Mouse (Mus musculus): ENCODE measurements at regions not wholly inside any gene's neighbourhood (a gene's known extent, or its start where the extent isn't known, plus 50 kb on each side); places are given as distances from the start of the nearest gene placed in this dataset.

DNA sequence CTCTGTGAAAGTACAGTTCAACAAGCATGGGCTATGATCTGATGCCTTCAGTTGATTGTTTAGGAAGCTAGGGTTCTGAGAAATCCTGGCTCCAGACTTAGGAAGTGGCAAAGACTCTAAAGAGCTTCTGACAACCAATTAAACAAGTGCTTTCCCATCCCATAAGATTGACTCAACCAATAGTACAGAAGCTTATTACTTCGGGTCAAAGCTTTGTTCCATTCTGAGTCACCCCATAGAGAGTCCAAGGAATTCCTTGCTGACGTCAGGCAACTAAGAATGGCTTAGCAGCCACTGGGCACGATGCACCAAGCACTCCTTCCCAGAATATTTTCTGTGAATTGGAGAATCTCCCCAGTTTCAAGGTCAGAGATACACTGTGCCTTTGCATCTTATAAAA lies 59.0 kb upstream of the Ntm start:
- WGBS = 73% methylated on average over 3 of the region's 3 CpGs
- Histone ChIP-seq H3K4me3 (ENCODE audit: low read depth, low read length) (no peak overlapping the region), H3K9me3 (ENCODE audit: control insufficient read depth) (no peaks in the 10 kb centered on the region), H3K36me3 (ENCODE audit: control insufficient read depth, insufficient read depth) (no peaks in the 10 kb centered on the region), H3K4me2 (replicated peaks; ENCODE audit: low read depth) (no peak overlapping the region), H3K27me3 (replicated peaks; ENCODE audit: control insufficient read depth, insufficient read depth, low read length) (no peaks in the 10 kb centered on the region), H3K27ac (ENCODE audit: low read depth, low read length) (no peak overlapping the region), H3K4me1 (replicated peaks; ENCODE audit: control insufficient read depth, insufficient read depth, low read length) (no peaks in the 10 kb centered on the region), H3K9ac (ENCODE audit: low read depth, low read length) (no peak overlapping the region)
- no peak for ATAC-seq
- TF ChIP-seq CTCF (IDR thresholded peaks at IDR 0.05; ENCODE audit: low read depth) = no peak

DNA sequence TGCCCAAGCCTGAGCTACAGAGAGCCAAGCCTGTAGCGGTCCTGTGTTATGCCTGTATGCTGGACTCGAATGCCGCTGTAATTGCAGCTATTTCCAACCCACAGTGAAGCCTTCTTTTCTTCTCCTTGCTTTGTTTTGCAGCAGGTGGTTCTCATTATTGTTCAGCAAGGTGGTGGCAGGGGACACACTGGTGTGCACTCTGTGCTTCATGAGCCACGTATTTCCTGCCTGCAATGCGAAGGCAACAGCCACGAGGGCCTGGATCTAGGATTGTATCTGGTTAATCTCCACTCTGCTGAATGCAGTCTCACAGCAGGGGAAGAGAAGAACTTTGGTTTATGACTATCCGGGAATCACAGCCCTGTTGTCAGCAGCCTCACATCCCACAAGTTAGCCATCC lies 62.3 kb upstream of the Ntm start:
- H3K9ac ChIP-seq (ENCODE audit: low read depth, low read length) = no peak overlapping the region
- 54% methylated on average over 7 of the region's 7 CpGs for WGBS

DNA sequence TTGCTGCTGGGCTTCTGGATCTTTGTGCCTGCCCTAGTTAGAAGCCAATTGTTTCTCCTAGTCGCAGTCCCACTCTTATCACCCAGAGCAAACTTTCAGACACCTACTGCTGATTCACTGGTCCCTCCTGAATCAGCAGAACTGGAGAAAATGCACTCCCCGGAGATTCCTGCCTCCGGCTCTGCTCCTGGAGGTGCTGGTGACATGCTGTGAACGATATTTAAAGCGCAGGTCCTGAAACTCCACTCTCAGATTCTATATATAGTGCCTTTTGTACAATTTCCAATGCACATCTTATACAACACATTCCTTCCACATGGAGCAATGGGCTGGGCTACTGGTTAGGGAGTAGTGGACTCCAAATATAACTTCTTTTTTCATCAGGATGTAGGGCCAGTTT lies 64.0 kb upstream of the Ntm start:
- Histone ChIP-seq H3K27me3 (replicated peaks; ENCODE audit: control insufficient read depth, insufficient read depth, low read length) (no peaks in the 10 kb centered on the region), H3K4me3 (ENCODE audit: low read depth, low read length) (no peak overlapping the region), H3K36me3 (ENCODE audit: control insufficient read depth, insufficient read depth) (no peaks in the 10 kb centered on the region), H3K9me3 (ENCODE audit: control insufficient read depth) (no peaks in the 10 kb centered on the region), H3K4me1 (replicated peaks; ENCODE audit: control insufficient read depth, insufficient read depth, low read length) (no peaks in the 10 kb centered on the region), H3K4me2 (replicated peaks; ENCODE audit: low read depth) (no peak overlapping the region), H3K27ac (ENCODE audit: low read depth, low read length) (no peak overlapping the region), H3K9ac (ENCODE audit: low read depth, low read length) (no peak overlapping the region)
- ATAC-seq = no peak
- no peak for TF ChIP-seq CTCF (IDR thresholded peaks at IDR 0.05; ENCODE audit: low read depth)
- WGBS = 33% methylated on average over 5 of the region's 5 CpGs

More for the DNA sequence above, 62.3 kb upstream of the Ntm start:
- no peak overlapping the region for H3K27ac ChIP-seq (ENCODE audit: low read depth, low read length)
- ATAC-seq = no peak
- no peaks in the 10 kb centered on the region for H3K4me1 ChIP-seq (replicated peaks; ENCODE audit: control insufficient read depth, insufficient read depth, low read length)
- no peak for TF ChIP-seq CTCF (IDR thresholded peaks at IDR 0.05; ENCODE audit: low read depth)
- no peaks in the 10 kb centered on the region for H3K9me3 ChIP-seq (ENCODE audit: control insufficient read depth)
- H3K27me3 ChIP-seq (replicated peaks; ENCODE audit: control insufficient read depth, insufficient read depth, low read length) = no peaks in the 10 kb centered on the region
- H3K36me3 ChIP-seq (ENCODE audit: control insufficient read depth, insufficient read depth) = no peaks in the 10 kb centered on the region
- no peak overlapping the region for H3K4me3 ChIP-seq (ENCODE audit: low read depth, low read length)
- no peak overlapping the region for H3K4me2 ChIP-seq (replicated peaks; ENCODE audit: low read depth)

DNA sequence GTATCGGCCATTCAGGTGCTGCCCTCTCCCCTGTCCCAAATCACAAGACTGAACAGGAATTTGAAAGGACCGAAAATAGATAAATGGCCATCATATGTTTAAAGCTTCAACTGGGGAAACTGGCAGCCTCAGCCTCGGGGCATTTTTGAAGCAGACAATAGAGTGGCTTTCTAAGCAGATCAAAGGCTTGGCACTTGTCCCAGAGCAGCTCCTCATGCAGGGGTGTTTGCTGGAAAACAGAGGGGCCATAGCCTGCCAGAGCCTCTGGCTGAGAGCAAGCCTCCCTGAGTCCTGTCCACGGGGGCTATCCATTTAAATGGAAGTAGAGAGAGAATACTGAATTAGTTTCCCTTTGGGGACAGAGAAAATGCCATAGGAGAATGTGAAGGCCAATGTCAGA lies 77.5 kb upstream of the Ntm start:
- 46% methylated on average over 4 of the region's 4 CpGs for WGBS
- TF ChIP-seq CTCF (IDR thresholded peaks at IDR 0.05; ENCODE audit: low read depth) = no peak
- Histone ChIP-seq H3K4me2 (replicated peaks; ENCODE audit: low read depth) (no peak overlapping the region), H3K4me3 (ENCODE audit: low read depth, low read length) (no peak overlapping the region), H3K4me1 (replicated peaks; ENCODE audit: control insufficient read depth, insufficient read depth, low read length) (no peaks in the 10 kb centered on the region), H3K9ac (ENCODE audit: low read depth, low read length) (no peak overlapping the region), H3K36me3 (ENCODE audit: control insufficient read depth, insufficient read depth) (no peaks in the 10 kb centered on the region), H3K27me3 (replicated peaks; ENCODE audit: control insufficient read depth, insufficient read depth, low read length) (no peaks in the 10 kb centered on the region), H3K9me3 (ENCODE audit: control insufficient read depth) (no peaks in the 10 kb centered on the region), H3K27ac (ENCODE audit: low read depth, low read length) (no peak overlapping the region)
- ATAC-seq = no peak

DNA sequence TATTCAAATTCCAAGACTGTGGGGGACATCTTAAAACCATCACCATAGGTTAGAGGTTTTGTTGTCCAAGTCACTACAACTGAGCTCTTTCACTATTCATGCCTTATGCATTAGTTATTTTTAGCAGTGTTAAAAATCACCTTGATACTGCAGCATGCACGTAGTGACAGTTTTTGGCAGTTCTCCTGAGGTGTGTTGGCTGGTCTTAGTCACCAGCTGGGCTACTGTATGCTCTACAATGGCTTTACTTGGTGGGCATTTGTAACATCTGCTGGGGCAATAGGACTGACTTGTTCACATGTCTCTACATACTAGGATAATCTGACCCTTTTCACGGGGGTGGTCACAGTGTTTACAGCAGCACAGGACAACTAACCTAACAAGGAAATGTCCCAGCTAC lies 101.6 kb upstream of the Ntm start:
- no peak for ATAC-seq
- no peak overlapping the region for H3K4me2 ChIP-seq (replicated peaks; ENCODE audit: low read depth)
- no peak overlapping the region for H3K9ac ChIP-seq (ENCODE audit: low read depth, low read length)
- H3K4me1 ChIP-seq (replicated peaks; ENCODE audit: control insufficient read depth, insufficient read depth, low read length) = no peaks in the 10 kb centered on the region
- 73% methylated on average over 2 of the region's 2 CpGs for WGBS
- H3K36me3 ChIP-seq (ENCODE audit: control insufficient read depth, insufficient read depth) = no peaks in the 10 kb centered on the region
- H3K4me3 ChIP-seq (ENCODE audit: low read depth, low read length) = no peak overlapping the region
- H3K27me3 ChIP-seq (replicated peaks; ENCODE audit: control insufficient read depth, insufficient read depth, low read length) = no peaks in the 10 kb centered on the region
- no peak for TF ChIP-seq CTCF (IDR thresholded peaks at IDR 0.05; ENCODE audit: low read depth)
- no peak overlapping the region for H3K27ac ChIP-seq (ENCODE audit: low read depth, low read length)
- no peaks in the 10 kb centered on the region for H3K9me3 ChIP-seq (ENCODE audit: control insufficient read depth)

DNA sequence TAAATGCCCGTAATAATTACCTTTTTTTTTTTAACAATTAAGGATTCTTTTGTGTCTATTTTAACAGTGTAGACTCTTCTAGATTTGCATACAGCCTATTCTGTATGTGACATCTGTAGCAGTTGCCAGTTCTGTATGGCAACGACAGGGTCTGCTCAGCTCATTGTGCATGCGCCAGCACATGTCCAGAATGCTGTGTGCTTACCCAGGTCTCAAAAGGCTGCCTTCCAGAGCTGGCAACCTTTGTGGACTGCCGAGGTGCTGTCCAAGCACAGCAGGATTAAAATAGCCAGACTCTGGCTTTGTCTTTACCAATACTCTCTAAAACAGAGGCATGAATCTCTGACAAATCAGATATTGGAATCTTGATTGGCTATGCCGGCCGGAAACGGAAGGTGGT lies 105.0 kb upstream of the Ntm start:
- H3K27me3 ChIP-seq (replicated peaks; ENCODE audit: control insufficient read depth, insufficient read depth, low read length) = no peaks in the 10 kb centered on the region
- H3K4me3 ChIP-seq (ENCODE audit: low read depth, low read length) = no peak overlapping the region
- H3K9ac ChIP-seq (ENCODE audit: low read depth, low read length) = no peak overlapping the region
- WGBS = 82% methylated on average over 7 of the region's 7 CpGs
- no peaks in the 10 kb centered on the region for H3K9me3 ChIP-seq (ENCODE audit: control insufficient read depth)
- no peak overlapping the region for H3K4me2 ChIP-seq (replicated peaks; ENCODE audit: low read depth)
- TF ChIP-seq CTCF (IDR thresholded peaks at IDR 0.05; ENCODE audit: low read depth) = no peak
- ATAC-seq = no peak
- H3K36me3 ChIP-seq (ENCODE audit: control insufficient read depth, insufficient read depth) = no peaks in the 10 kb centered on the region
- H3K4me1 ChIP-seq (replicated peaks; ENCODE audit: control insufficient read depth, insufficient read depth, low read length) = no peaks in the 10 kb centered on the region
- no peak overlapping the region for H3K27ac ChIP-seq (ENCODE audit: low read depth, low read length)

- Histone ChIP-seq H3K27ac (ENCODE audit: low read depth, low read length) (no peak overlapping the region), H3K36me3 (ENCODE audit: control insufficient read depth, insufficient read depth) (no peaks in the 10 kb centered on the region), H3K4me3 (ENCODE audit: low read depth, low read length) (no peak overlapping the region), H3K9ac (ENCODE audit: low read depth, low read length) (no peak overlapping the region), H3K4me2 (replicated peaks; ENCODE audit: low read depth) (no peak overlapping the region), H3K27me3 (replicated peaks; ENCODE audit: control insufficient read depth, insufficient read depth, low read length) (no peaks in the 10 kb centered on the region), H3K4me1 (replicated peaks; ENCODE audit: control insufficient read depth, insufficient read depth, low read length) (no peaks in the 10 kb centered on the region), H3K9me3 (ENCODE audit: control insufficient read depth) (no peaks in the 10 kb centered on the region)
- no peak for TF ChIP-seq CTCF (IDR thresholded peaks at IDR 0.05; ENCODE audit: low read depth)
- 81% methylated on average over 3 of the region's 3 CpGs for WGBS
- no peak for ATAC-seq
Measured at GRCm38 (mm10) chr9:30075233-30075632, 112.3 kb upstream of the Ntm start.
